In genomic region chr15:89255330-89255729, GRCm38 (mm10) we compare ENCODE assay signal across 12 mouse cellular contexts. TPM values are rescaled to one million over a fixed set of nuclear protein-coding genes. Genes with fewer than 3 reads are reported as not detected.
DNase-seq lines count a peak whose midpoint lies in the region; ATAC-seq lines count a peak whose summit lies in the region.
"Had no signal": no experiment of that assay in that cellular context is flagged by ENCODE, and none has a peak within 500 bp of the region (broad histone marks: within the 10 kb centered on the region; RNA-seq: fewer than 3 reads in every experiment).

No protein-coding gene starts in this region.

- peak; percentile 61 for DNase-seq in hindbrain, embryonic 10.5 days (ENCODE audit: low spot score)
- DNase-seq in embryonic facial prominence, embryonic 10.5 days (ENCODE audit: low spot score) = peak; percentile 12
- DNase-seq in testis, postnatal 10 days (ENCODE audit: low spot score) = peak; percentile 53
- no peak for DNase-seq in cerebellum, adult 11 months
- no peak for DNase-seq in ovary, postnatal 36 days (ENCODE audit: low spot score)
- DNase-seq: cerebellum, adult 9-11 months; lung, adult 2 months; thymus, adult 2 months had no signal

- no peak overlapping the region for H3K4me2 ChIP-seq in hindbrain, embryonic 16.5 days (ENCODE audit: low read length)
- H3K4me2 ChIP-seq in hindbrain, embryonic 13.5 days = no peak overlapping the region
- H3K4me2 ChIP-seq: limb, embryonic 13.5 days had no signal

- H3K36me3 ChIP-seq in hindbrain, embryonic 10.5 days = peaks cover 67% of the 10 kb centered on the region
- peaks cover 16% of the 10 kb centered on the region for H3K36me3 ChIP-seq in hindbrain, embryonic 16.5 days (ENCODE audit: control insufficient read depth, insufficient read depth, low read length)
- peaks cover 53% of the 10 kb centered on the region for H3K36me3 ChIP-seq in embryonic facial prominence, embryonic 10.5 days (replicated peaks)
- H3K36me3 ChIP-seq in hindbrain, embryonic 13.5 days = peaks cover 77% of the 10 kb centered on the region

- H3K4me1 ChIP-seq in hindbrain, embryonic 10.5 days (replicated peaks) = peaks cover 30% of the 10 kb centered on the region
- no peaks in the 10 kb centered on the region for H3K4me1 ChIP-seq in hindbrain, embryonic 16.5 days (ENCODE audit: control insufficient read depth, insufficient read depth, low read depth, low read length)
- peaks cover 11% of the 10 kb centered on the region for H3K4me1 ChIP-seq in embryonic facial prominence, embryonic 10.5 days
- peaks cover 15% of the 10 kb centered on the region for H3K4me1 ChIP-seq in hindbrain, embryonic 13.5 days (replicated peaks)
- H3K4me1 ChIP-seq: limb, embryonic 13.5 days had no signal

- 26% methylated on average over 4 of the region's 4 CpGs for WGBS in hindbrain, embryonic 10.5 days
- 31% methylated on average over 4 of the region's 4 CpGs for WGBS in hindbrain, embryonic 16.5 days
- 60% methylated on average over 4 of the region's 4 CpGs for WGBS in embryonic facial prominence, embryonic 10.5 days
- 35% methylated on average over 4 of the region's 4 CpGs for WGBS in hindbrain, embryonic 13.5 days

- H3K27me3 ChIP-seq in hindbrain, embryonic 10.5 days (ENCODE audit: insufficient read depth, poor library complexity, severe bottlenecking) = no peaks in the 10 kb centered on the region
- H3K27me3 ChIP-seq in hindbrain, embryonic 16.5 days (replicated peaks; ENCODE audit: control insufficient read depth, insufficient read depth, low read length) = no peaks in the 10 kb centered on the region
- H3K27me3 ChIP-seq in embryonic facial prominence, embryonic 10.5 days (replicated peaks; ENCODE audit: low read depth, poor library complexity, severe bottlenecking) = no peaks in the 10 kb centered on the region
- H3K27me3 ChIP-seq in hindbrain, embryonic 13.5 days = no peaks in the 10 kb centered on the region
- H3K27me3 ChIP-seq: limb, embryonic 13.5 days had no signal

- H3K9ac ChIP-seq in hindbrain, embryonic 16.5 days (ENCODE audit: low read depth, low read length) = no peak overlapping the region
- 0 out of 2 replicates have a peak overlapping the region, but pooled peaks have one; percentile 19 for H3K9ac ChIP-seq in hindbrain, embryonic 13.5 days
- H3K9ac ChIP-seq: limb, embryonic 13.5 days had no signal

- ATAC-seq in hindbrain, embryonic 16.5 days = no peak
- ATAC-seq in hindbrain, embryonic 13.5 days (ENCODE audit: low FRiP score) = no peak

- H3K9me3 ChIP-seq in hindbrain, embryonic 10.5 days = no peaks in the 10 kb centered on the region
- H3K9me3 ChIP-seq in hindbrain, embryonic 16.5 days (ENCODE audit: control insufficient read depth, low read length) = no peaks in the 10 kb centered on the region
- H3K9me3 ChIP-seq in embryonic facial prominence, embryonic 10.5 days = no peaks in the 10 kb centered on the region
- no peaks in the 10 kb centered on the region for H3K9me3 ChIP-seq in hindbrain, embryonic 13.5 days
- H3K9me3 ChIP-seq: limb, embryonic 13.5 days had no signal

- peak overlapping the region; percentile 85 for H3K27ac ChIP-seq in hindbrain, embryonic 10.5 days
- H3K27ac ChIP-seq in hindbrain, embryonic 16.5 days (ENCODE audit: low read depth, low read length) = no peak overlapping the region
- peak overlapping the region; percentile 65 for H3K27ac ChIP-seq in embryonic facial prominence, embryonic 10.5 days (replicated peaks)
- peak overlapping the region; percentile 71 for H3K27ac ChIP-seq in hindbrain, embryonic 13.5 days
- H3K27ac ChIP-seq: heart, adult 2 months; limb, embryonic 13.5 days had no signal

- no peak overlapping the region for H3K4me3 ChIP-seq in hindbrain, embryonic 10.5 days
- no peak overlapping the region for H3K4me3 ChIP-seq in hindbrain, embryonic 16.5 days (ENCODE audit: low read length)
- H3K4me3 ChIP-seq in embryonic facial prominence, embryonic 10.5 days = no peak overlapping the region
- no peak overlapping the region for H3K4me3 ChIP-seq in hindbrain, embryonic 13.5 days
- H3K4me3 ChIP-seq: heart, adult 2 months; limb, embryonic 13.5 days had no signal

RNA-seq across cellular contexts. Expression of gene Ppp6r2, which starts 44.0 kb away (rescaled TPM):
- polyA plus RNA-seq in hindbrain, embryonic 10.5 days (2016; fragmentation: Nextera tagmentation; extraction: Ambion mirVana) = 27.2 and 45.7 TPM in 2 replicates
- polyA plus RNA-seq in hindbrain, embryonic 16.5 days (2015; fragmentation: Nextera tagmentation; extraction: Ambion mirVana) = 59.4 and 71.5 TPM in 2 replicates
- polyA plus RNA-seq in embryonic facial prominence, embryonic 10.5 days (2016; fragmentation: Nextera tagmentation; extraction: Ambion mirVana) = 23.8 and 26.8 TPM in 2 replicates
- polyA plus RNA-seq in hindbrain, embryonic 13.5 days (2015; fragmentation: Nextera tagmentation; extraction: Ambion mirVana) = 82.8 and 87.3 TPM in 2 replicates

RNA-seq across cellular contexts. Expression of gene Dennd6b, which starts 59.0 kb away (rescaled TPM):
- polyA plus RNA-seq in hindbrain, embryonic 10.5 days (2016; fragmentation: Nextera tagmentation; extraction: Ambion mirVana) = 29.7 and 40.1 TPM in 2 replicates
- 86.6 and 93.2 TPM in 2 replicates for polyA plus RNA-seq in hindbrain, embryonic 16.5 days (2015; fragmentation: Nextera tagmentation; extraction: Ambion mirVana)
- polyA plus RNA-seq in embryonic facial prominence, embryonic 10.5 days (2016; fragmentation: Nextera tagmentation; extraction: Ambion mirVana) = 26.1 and 29.1 TPM in 2 replicates
- 75.1 and 86.5 TPM in 2 replicates for polyA plus RNA-seq in hindbrain, embryonic 13.5 days (2015; fragmentation: Nextera tagmentation; extraction: Ambion mirVana)

RNA-seq across cellular contexts. Expression of gene Sbf1, which starts 59.8 kb away (rescaled TPM):
- 92.5 and 103 TPM in 2 replicates for polyA plus RNA-seq in hindbrain, embryonic 10.5 days (2016; fragmentation: Nextera tagmentation; extraction: Ambion mirVana)
- 93.2 and 102 TPM in 2 replicates for polyA plus RNA-seq in hindbrain, embryonic 16.5 days (2015; fragmentation: Nextera tagmentation; extraction: Ambion mirVana)
- 80.6 and 85.5 TPM in 2 replicates for polyA plus RNA-seq in embryonic facial prominence, embryonic 10.5 days (2016; fragmentation: Nextera tagmentation; extraction: Ambion mirVana)
- 78.4 and 83.3 TPM in 2 replicates for polyA plus RNA-seq in hindbrain, embryonic 13.5 days (2015; fragmentation: Nextera tagmentation; extraction: Ambion mirVana)

Comparison
In these comparisons a context has a peak if more than half of its experiments do, and no peak if none do; other contexts are left out.
1. DNase-seq: peak in hindbrain, embryonic 10.5 days (single experiment), embryonic facial prominence, embryonic 10.5 days (single experiment) and testis, postnatal 10 days (single experiment); none in cerebellum, adult 11 months (single experiment) and ovary, postnatal 36 days (single experiment).